Mouse (Mus musculus): ENCODE results near the gene Ptar1. TPM values are rescaled to one million over a fixed set of nuclear protein-coding genes. Genes with fewer than 3 reads are reported as not detected.

The Ptar1 gene
- polyA plus RNA-seq, 1 experiment from 2014 or later: 8.0 TPM

DNA sequence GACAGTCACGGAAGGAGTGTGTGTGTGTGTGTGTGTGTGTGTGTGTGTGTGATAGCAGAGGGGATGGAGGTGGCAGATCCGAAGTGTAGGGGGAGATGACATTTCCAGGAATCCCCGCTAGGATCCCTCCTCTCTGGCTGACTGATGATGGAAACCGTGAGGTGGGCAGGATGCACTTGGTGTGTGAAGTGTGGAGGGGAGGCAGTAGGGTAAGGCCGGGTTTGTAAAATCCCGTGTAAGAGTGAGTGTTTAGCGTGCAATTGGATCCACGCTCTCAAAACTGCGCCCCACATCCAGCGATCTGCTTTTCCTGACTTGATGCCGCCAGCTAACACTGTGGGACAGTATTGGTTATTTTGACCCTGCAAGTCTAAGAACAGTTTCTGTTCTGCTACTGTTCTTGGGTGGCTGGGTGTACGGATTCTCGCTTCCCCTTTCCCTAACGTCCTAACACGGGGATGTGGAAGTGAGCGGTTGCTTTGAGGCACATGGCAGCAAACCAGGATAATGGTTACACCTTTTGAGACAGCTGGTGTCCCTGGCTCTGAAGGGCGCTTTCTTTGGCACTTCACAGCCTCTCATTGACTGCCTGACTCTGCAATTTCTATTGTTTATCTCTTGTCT lies 72.2 kb downstream of the Ptar1 start:
- Histone ChIP-seq H3K27me3 (no peaks in the 10 kb centered on the region; the same call in 1 of the 2 replicates), H3K36me3 (no peaks in the 10 kb centered on the region), H3K9me3 (replicated peaks) (no peaks in the 10 kb centered on the region), H3K9ac (peak overlapping the region; percentile 79), H3K4me3 (peak overlapping the region; percentile 62), H3K4me2 (replicated peaks) (peak overlapping the region; percentile 73), H3K27ac (peak overlapping the region; percentile 94), H3K4me1 (peaks cover 20% of the 10 kb centered on the region; the same call in 1 of the 2 replicates)
- no peak for ATAC-seq (ENCODE audit: low FRiP score)
- under 1% methylated on average over 16 of the region's 17 CpGs for WGBS

- 87% methylated on average over 6 of the region's 6 CpGs for WGBS
- no peaks in the 10 kb centered on the region for H3K9me3 ChIP-seq (replicated peaks)
- ATAC-seq (ENCODE audit: low FRiP score): no peak
Observed at GRCm38 (mm10) chr19:23763371-23763770, 76.1 kb downstream of the Ptar1 start.

DNA sequence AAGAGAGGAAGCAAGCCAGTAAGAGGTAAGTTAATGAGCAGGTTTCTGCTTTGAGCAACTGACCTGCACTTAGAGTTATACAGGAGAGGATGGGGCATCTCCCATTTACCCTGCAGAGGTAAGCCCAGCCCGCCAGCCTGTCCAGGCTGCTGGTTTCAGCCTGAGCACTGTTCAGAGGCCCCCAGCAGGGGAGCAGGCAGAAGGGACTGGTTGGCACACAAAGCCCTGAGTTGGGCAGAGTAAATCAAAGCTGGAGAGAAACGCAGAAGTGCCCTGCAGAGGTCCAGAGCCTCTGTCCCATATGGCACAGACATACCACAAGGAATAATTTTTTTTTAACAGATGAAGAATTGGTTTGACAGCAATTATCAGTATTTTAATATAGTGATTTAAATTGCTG lies 76.8 kb downstream of the Ptar1 start:
- WGBS: 44% methylated on average over 2 of the region's 2 CpGs
- no peak for ATAC-seq (ENCODE audit: low FRiP score)

More at GRCm38 (mm10) chr19:23763371-23763770, 76.1 kb downstream of the Ptar1 start:
- Histone ChIP-seq H3K4me1 (peaks cover 13% of the 10 kb centered on the region; the same call in 1 of the 2 replicates), H3K27ac (no peak overlapping the region), H3K36me3 (no peaks in the 10 kb centered on the region), H3K4me2 (replicated peaks) (no peak overlapping the region), H3K4me3 (no peak overlapping the region), H3K9ac (no peak overlapping the region), H3K27me3 (no peaks in the 10 kb centered on the region; the same call in 1 of the 2 replicates)

DNA sequence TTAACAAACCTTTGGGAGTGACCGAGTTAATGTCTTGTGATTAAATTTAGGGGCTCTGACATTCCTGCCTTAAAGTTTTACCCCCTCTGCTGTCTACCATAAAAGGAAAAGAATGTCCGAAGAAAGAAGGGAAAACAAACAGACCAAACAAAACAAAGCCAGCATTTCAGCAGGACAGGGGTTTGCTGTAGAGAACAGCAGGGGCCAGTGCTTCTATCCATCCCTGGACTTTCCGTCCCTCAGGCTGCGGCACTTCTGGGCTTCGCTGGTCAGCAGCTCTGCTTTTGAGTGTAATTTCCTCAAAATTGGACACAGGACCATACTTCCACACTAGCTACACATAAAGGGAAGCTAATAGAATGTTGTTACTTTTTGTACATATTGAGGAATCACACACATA lies 81.6 kb downstream of the Ptar1 start:
- WGBS: 28% methylated on average over 5 of the region's 5 CpGs
- Histone ChIP-seq H3K27ac (no peak overlapping the region), H3K36me3 (no peaks in the 10 kb centered on the region), H3K4me1 (peaks cover 16% of the 10 kb centered on the region), H3K9ac (no peak overlapping the region), H3K9me3 (replicated peaks) (no peaks in the 10 kb centered on the region), H3K27me3 (no peaks in the 10 kb centered on the region), H3K4me3 (no peak overlapping the region), H3K4me2 (replicated peaks) (no peak overlapping the region)
- ATAC-seq (ENCODE audit: low FRiP score): no peak

More for the DNA sequence above, 76.8 kb downstream of the Ptar1 start:
- H3K36me3 ChIP-seq: no peaks in the 10 kb centered on the region
- H3K4me1 ChIP-seq: peaks cover 13% of the 10 kb centered on the region; the same call in 1 of the 2 replicates
- H3K27me3 ChIP-seq: no peaks in the 10 kb centered on the region; the same call in 1 of the 2 replicates
- H3K4me3 ChIP-seq: no peak overlapping the region
- no peak overlapping the region for H3K27ac ChIP-seq
- no peak overlapping the region for H3K9ac ChIP-seq
- H3K4me2 ChIP-seq (replicated peaks): no peak overlapping the region
- H3K9me3 ChIP-seq (replicated peaks): no peaks in the 10 kb centered on the region

- 40% methylated on average over 10 of the region's 10 CpGs for WGBS
- H3K36me3 ChIP-seq: no peaks in the 10 kb centered on the region
- H3K9me3 ChIP-seq (replicated peaks): no peaks in the 10 kb centered on the region
- H3K27me3 ChIP-seq: no peaks in the 10 kb centered on the region
- peak overlapping the region; percentile 15; the same call in 1 of the 2 replicates for H3K4me2 ChIP-seq (replicated peaks)
- H3K4me3 ChIP-seq: no peak overlapping the region
- peak; percentile 85 for ATAC-seq (ENCODE audit: low FRiP score)
- H3K4me1 ChIP-seq: peaks cover 14% of the 10 kb centered on the region
- no peak overlapping the region for H3K9ac ChIP-seq
- peak overlapping the region; percentile 73 for H3K27ac ChIP-seq
Observed at GRCm38 (mm10) chr19:23770494-23771423, 83.5 kb downstream of the Ptar1 start.

- H3K4me3 ChIP-seq: no peak overlapping the region
- H3K9me3 ChIP-seq (replicated peaks): no peaks in the 10 kb centered on the region
- WGBS: 71% methylated on average over 7 of the region's 7 CpGs
- H3K36me3 ChIP-seq: no peaks in the 10 kb centered on the region
- no peaks in the 10 kb centered on the region for H3K27me3 ChIP-seq
- H3K9ac ChIP-seq: no peak overlapping the region
- peaks cover 14% of the 10 kb centered on the region for H3K4me1 ChIP-seq
- no peak overlapping the region for H3K4me2 ChIP-seq (replicated peaks)
- ATAC-seq (ENCODE audit: low FRiP score): no peak
- no peak overlapping the region for H3K27ac ChIP-seq
Observed at GRCm38 (mm10) chr19:23771971-23772370, 84.7 kb downstream of the Ptar1 start.

DNA sequence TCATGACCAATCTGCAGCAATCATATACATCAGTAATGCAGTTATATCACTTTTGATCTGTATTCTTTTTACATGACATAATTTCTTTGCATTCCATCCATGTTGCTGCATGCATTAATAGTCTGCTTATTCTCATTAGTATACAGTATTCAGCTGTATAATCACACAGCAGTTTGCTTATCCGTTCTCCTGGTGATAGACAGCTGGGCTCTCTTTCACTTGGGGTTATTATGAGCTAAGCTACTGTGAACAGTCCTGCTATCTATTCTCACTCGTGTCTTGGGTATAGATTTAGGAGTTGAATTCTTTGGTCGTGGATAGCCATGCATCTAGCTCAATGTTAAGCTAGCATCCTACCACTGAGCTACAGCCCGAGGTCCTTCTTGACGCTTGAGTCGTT lies 88.1 kb downstream of the Ptar1 start:
- WGBS: 77% methylated on average over 6 of the region's 6 CpGs
- H3K4me1 ChIP-seq: peaks cover 9% of the 10 kb centered on the region
- no peak overlapping the region for H3K9ac ChIP-seq
- no peak for ATAC-seq (ENCODE audit: low FRiP score)
- H3K4me3 ChIP-seq: no peak overlapping the region
- H3K9me3 ChIP-seq (replicated peaks): no peaks in the 10 kb centered on the region
- no peaks in the 10 kb centered on the region for H3K27me3 ChIP-seq
- H3K4me2 ChIP-seq (replicated peaks): no peak overlapping the region
- H3K36me3 ChIP-seq: no peaks in the 10 kb centered on the region
- H3K27ac ChIP-seq: no peak overlapping the region

DNA sequence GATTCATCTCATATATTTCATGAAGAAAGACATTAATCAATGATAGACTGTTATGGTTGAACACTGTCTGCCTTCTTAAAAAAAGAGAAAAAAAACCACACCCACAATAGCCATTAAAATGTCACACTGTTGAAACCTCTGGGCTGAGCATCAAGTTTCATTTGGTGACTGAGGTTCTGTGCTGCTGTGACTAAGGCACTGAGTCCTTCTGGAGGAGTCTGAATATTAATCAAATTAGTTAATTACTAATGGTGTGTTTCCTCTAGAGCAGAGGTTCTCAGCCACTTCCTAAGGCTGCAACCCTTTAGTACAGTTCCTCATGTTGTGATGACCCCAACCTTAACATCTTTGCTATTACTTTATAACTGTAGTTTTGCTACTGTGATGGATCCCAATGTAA lies 91.9 kb downstream of the Ptar1 start:
- ATAC-seq (ENCODE audit: low FRiP score): no peak

DNA sequence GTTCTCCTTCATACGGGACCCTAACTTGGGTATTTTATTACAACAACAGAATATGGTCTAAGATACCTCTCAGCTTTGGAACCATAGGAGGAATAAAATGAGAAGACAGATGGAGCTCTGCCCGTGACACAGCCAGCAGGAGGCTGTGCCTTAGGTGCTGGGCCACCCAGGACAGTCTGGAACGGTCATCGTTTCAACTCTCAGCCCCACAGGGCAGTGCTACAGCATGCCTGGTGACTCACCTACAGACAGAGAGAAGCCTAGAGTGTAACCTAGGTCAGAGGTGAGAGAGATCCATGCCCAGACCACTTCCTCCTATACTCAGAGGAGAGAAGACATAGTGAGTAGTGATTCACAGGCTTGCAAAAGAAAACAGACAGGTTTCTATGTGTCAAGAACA lies 92.9 kb downstream of the Ptar1 start:
- H3K36me3 ChIP-seq: no peaks in the 10 kb centered on the region
- 73% methylated on average over 4 of the region's 4 CpGs for WGBS
- no peak for ATAC-seq (ENCODE audit: low FRiP score)
- no peaks in the 10 kb centered on the region for H3K27me3 ChIP-seq
- H3K4me2 ChIP-seq (replicated peaks): no peak overlapping the region
- H3K27ac ChIP-seq: no peak overlapping the region
- H3K4me1 ChIP-seq: peaks cover 14% of the 10 kb centered on the region
- no peak overlapping the region for H3K4me3 ChIP-seq
- no peak overlapping the region for H3K9ac ChIP-seq
- no peaks in the 10 kb centered on the region for H3K9me3 ChIP-seq (replicated peaks)

More for the DNA sequence above, 91.9 kb downstream of the Ptar1 start:
- no peaks in the 10 kb centered on the region for H3K9me3 ChIP-seq (replicated peaks)
- H3K4me2 ChIP-seq (replicated peaks): no peak overlapping the region
- no peak overlapping the region for H3K9ac ChIP-seq
- H3K27me3 ChIP-seq: no peaks in the 10 kb centered on the region
- H3K36me3 ChIP-seq: no peaks in the 10 kb centered on the region
- peaks cover 10% of the 10 kb centered on the region for H3K4me1 ChIP-seq
- H3K27ac ChIP-seq: no peak overlapping the region
- no peak overlapping the region for H3K4me3 ChIP-seq

Other genes starting within 250 kb of the Ptar1 start
- 1.3 and 2.1 TPM in 2 replicates for gene Mamdc2, start 239.0 kb upstream of the Ptar1 start, polyA plus RNA-seq (2016; fragmentation: Nextera tagmentation; extraction: Ambion mirVana)
- gene 1700028P14Rik, start 34.6 kb upstream of the Ptar1 start, polyA plus RNA-seq (2016; fragmentation: Nextera tagmentation; extraction: Ambion mirVana): 1.7 TPM in 2 replicates
- gene Apba1, start 71.5 kb downstream of the Ptar1 start, polyA plus RNA-seq (2016; fragmentation: Nextera tagmentation; extraction: Ambion mirVana): 6.0 and 7.1 TPM in 2 replicates